Mouse (Mus musculus) forebrain, postnatal 0 days (tissue): ENCODE measurements around the gene Churc1. TPM values are rescaled to one million over a fixed set of nuclear protein-coding genes. Genes with fewer than 3 reads are reported as not detected.

Experiments
- ATAC-seq: fragments of 200-750 bp; cut with Nextera tagmentation; 2 replicates; pipeline ENCODE4 v1.8.0; 2017; ENCODE audit warnings: mild to moderate bottlenecking, moderate library complexity
- DNase-seq: peaks from one replicate; pipeline ENCODE4 v3.0.0-alpha.2; 2015
- H3K27ac ChIP-seq: fragments of 300-500 bp; sonication (generic); 2 replicates; pipeline ENCODE4 v1.5.1; 2014; ENCODE audit warnings: low read depth, mild to moderate bottlenecking, antibody characterized with exemption, low read length, moderate library complexity, mixed read lengths
- H3K27me3 ChIP-seq: fragments of 300-500 bp; sonication (generic); 2 replicates; pipeline ENCODE4 v1.6.1; 2014; ENCODE audit warnings: mild to moderate bottlenecking, low read length, mixed read lengths; ENCODE audit not compliant: insufficient read depth
- H3K36me3 ChIP-seq: fragments of 300-500 bp; sonication (generic); 2 replicates; pipeline ENCODE4 v1.6.1; 2014; ENCODE audit warnings: mild to moderate bottlenecking, moderate library complexity; ENCODE audit not compliant: insufficient read depth
- H3K4me1 ChIP-seq: fragments of 300-500 bp; sonication (generic); 2 replicates; pipeline ENCODE4 v1.6.1; 2014; ENCODE audit warnings: antibody characterized with exemption; ENCODE audit not compliant: insufficient read depth
- H3K4me2 ChIP-seq: fragments of 300-500 bp; sonication (generic); 2 replicates; pipeline ENCODE4 v1.6.1; 2014; ENCODE audit warnings: low read depth, mild to moderate bottlenecking, moderate library complexity
- H3K4me3 ChIP-seq: fragments of 300-500 bp; sonication (generic); 2 replicates; pipeline ENCODE4 v1.5.1; 2014; ENCODE audit warnings: low read depth, low read length, mixed read lengths
- H3K9ac ChIP-seq: fragments of 300-500 bp; sonication (generic); 2 replicates; pipeline ENCODE4 v1.6.1; 2014; ENCODE audit warnings: mild to moderate bottlenecking
- H3K9me3 ChIP-seq: fragments of 300-500 bp; sonication (generic); 2 replicates; pipeline ENCODE4 v1.6.1; 2016; ENCODE audit warnings: low read length
- CTCF ChIP-seq: sonication (generic); IDR thresholded peaks from 2 replicates; pipeline ENCODE4 v1.5.1; 2016; ENCODE audit warnings: antibody characterized with exemption, control low read depth, low read depth
- WGBS: fragments of 180-500 bp; shearing (Covaris S2); extraction: QIAGEN DNeasy Blood & Tissue Kit; methylation state at CpG from one replicate; pipeline ENCODE4 v1.1.7; 2014; 5-methylcytosine and 5-hydroxymethylcytosine counted together
- polyA plus RNA-seq: library from polyadenylated mRNA; unstranded; fragments of >200 nt; fragmentation: Nextera tagmentation; extraction: Ambion mirVana; gene quantifications from 2 replicates; pipeline ENCODE4 v1.2.1, GENCODE M21; 2015
- total RNA-seq: library from RNA; depleted of rRNA; stranded (reverse); fragments of >200 nt; gene quantifications from 2 replicates; pipeline ENCODE4 v1.2.3, GENCODE M21; 2014

Churc1 gene
- total and polyA plus RNA-seq, 2 experiments from 2014 or later: 75.7 to 146 TPM

DNA sequence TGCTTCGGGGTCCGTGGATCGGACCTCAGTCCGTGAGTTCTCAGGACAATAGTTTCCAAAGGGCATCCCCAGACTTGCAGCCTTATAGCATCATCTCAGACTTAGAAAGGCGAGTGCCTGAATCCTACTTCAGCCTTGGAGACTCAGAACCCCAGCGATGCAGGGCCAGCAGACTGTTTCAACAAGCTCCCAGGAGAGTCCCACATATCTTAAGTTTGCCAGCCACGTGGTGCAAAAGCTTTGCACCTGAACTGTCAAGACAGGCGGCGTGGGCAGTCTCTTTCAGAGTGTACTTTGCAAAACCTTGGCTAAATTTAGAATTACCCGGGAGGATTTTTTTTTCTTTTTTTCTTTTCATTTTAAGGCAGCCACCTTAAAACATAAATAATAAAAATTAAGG is 42.5 kb downstream of the Churc1 start:
- no peak for ATAC-seq
- Histone ChIP-seq H3K4me3 (no peak overlapping the region), H3K27ac (no peak overlapping the region), H3K9ac (no peak overlapping the region), H3K4me2 (no peak overlapping the region), H3K4me1 (no peaks in the 10 kb centered on the region), H3K27me3 (no peaks in the 10 kb centered on the region), H3K9me3 (no peaks in the 10 kb centered on the region), H3K36me3 (0 out of 2 replicates have a peak, but pooled peaks cover 5% of the 10 kb centered on the region)
- DNase-seq: no peak
- TF ChIP-seq CTCF: no peak
- 82% methylated on average over 10 of the region's 10 CpGs for WGBS

GRCm38 (mm10) chr12:76810491-76810890 is 45.2 kb downstream of the Churc1 start:
- H3K9me3 ChIP-seq: no peaks in the 10 kb centered on the region
- no peak overlapping the region for H3K9ac ChIP-seq
- no peaks in the 10 kb centered on the region for H3K4me1 ChIP-seq
- WGBS: 93% methylated on average over 5 of the region's 5 CpGs
- H3K4me3 ChIP-seq: no peak overlapping the region
- DNase-seq: no peak
- no peak overlapping the region for H3K27ac ChIP-seq
- no peak for ATAC-seq
- H3K36me3 ChIP-seq: peaks cover 6% of the 10 kb centered on the region; the same call in 1 of the 2 replicates
- H3K4me2 ChIP-seq: no peak overlapping the region
- TF ChIP-seq CTCF: no peak
- no peaks in the 10 kb centered on the region for H3K27me3 ChIP-seq

GRCm38 (mm10) chr12:76811006-76811405 is 45.7 kb downstream of the Churc1 start:
- H3K9ac ChIP-seq: no peak overlapping the region
- ATAC-seq: no peak
- no peak overlapping the region for H3K4me3 ChIP-seq
- no peak for TF ChIP-seq CTCF
- no peak overlapping the region for H3K4me2 ChIP-seq
- H3K27me3 ChIP-seq: no peaks in the 10 kb centered on the region
- 91% methylated on average over 4 of the region's 4 CpGs for WGBS
- no peaks in the 10 kb centered on the region for H3K9me3 ChIP-seq
- DNase-seq: no peak
- H3K27ac ChIP-seq: no peak overlapping the region
- H3K36me3 ChIP-seq: peaks cover 6% of the 10 kb centered on the region; the same call in 1 of the 2 replicates
- H3K4me1 ChIP-seq: no peaks in the 10 kb centered on the region

DNA sequence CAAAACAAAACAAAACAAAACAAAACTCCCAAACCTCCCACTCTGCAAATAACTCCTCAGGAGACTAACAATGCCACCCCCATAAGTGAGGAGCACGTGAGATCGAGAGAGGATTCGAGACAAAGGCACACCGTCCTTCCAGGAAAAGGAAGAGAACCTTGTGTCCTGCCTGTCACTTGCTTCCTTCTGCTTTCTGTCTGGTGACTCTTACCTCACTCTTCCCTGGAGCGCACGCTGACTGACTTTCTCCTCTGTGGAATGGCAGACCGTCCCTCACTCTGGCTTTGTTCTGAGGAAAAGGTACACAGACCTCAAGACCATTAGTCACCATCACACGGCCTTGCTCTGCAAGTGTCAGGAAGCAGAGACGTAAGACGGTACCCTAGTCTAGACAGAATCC is 48.2 kb downstream of the Churc1 start:
- ATAC-seq: no peak

DNA sequence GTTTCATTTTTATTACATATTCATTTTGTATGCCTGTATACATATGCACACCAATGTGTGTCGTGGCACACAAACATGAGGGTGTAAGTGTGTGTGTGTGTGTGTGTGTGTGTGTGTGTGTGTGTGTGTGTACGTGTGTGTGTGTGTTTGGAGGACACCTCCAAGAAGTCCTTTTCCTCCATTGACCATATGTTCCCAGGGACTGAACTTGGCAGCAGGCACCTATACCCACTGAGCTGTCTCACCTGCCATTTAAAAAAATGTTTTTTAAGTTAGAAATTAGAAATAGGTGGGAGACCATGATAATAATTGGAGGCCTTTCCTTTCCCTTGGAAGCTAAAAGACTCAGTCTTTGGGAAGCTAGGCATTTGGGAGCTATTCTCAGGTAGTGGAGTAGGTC is 48.8 kb downstream of the Churc1 start:
- no peak overlapping the region for H3K27ac ChIP-seq
- ATAC-seq: no peak
- H3K27me3 ChIP-seq: no peaks in the 10 kb centered on the region
- no peak overlapping the region for H3K4me2 ChIP-seq
- H3K36me3 ChIP-seq: peaks cover 6% of the 10 kb centered on the region; the same call in 1 of the 2 replicates
- H3K4me1 ChIP-seq: no peaks in the 10 kb centered on the region
- no peak overlapping the region for H3K4me3 ChIP-seq
- H3K9ac ChIP-seq: no peak overlapping the region
- WGBS: 85% methylated on average over 2 of the region's 2 CpGs
- no peak for TF ChIP-seq CTCF
- no peak for DNase-seq
- no peaks in the 10 kb centered on the region for H3K9me3 ChIP-seq

More for the DNA sequence above, 48.2 kb downstream of the Churc1 start:
- DNase-seq: no peak
- TF ChIP-seq CTCF: no peak
- WGBS: 86% methylated on average over 10 of the region's 10 CpGs
- no peak overlapping the region for H3K4me3 ChIP-seq
- H3K4me1 ChIP-seq: no peaks in the 10 kb centered on the region
- H3K27ac ChIP-seq: no peak overlapping the region
- H3K9me3 ChIP-seq: no peaks in the 10 kb centered on the region
- H3K9ac ChIP-seq: no peak overlapping the region
- no peak overlapping the region for H3K4me2 ChIP-seq
- H3K36me3 ChIP-seq: peaks cover 6% of the 10 kb centered on the region; the same call in 1 of the 2 replicates
- H3K27me3 ChIP-seq: no peaks in the 10 kb centered on the region

DNA sequence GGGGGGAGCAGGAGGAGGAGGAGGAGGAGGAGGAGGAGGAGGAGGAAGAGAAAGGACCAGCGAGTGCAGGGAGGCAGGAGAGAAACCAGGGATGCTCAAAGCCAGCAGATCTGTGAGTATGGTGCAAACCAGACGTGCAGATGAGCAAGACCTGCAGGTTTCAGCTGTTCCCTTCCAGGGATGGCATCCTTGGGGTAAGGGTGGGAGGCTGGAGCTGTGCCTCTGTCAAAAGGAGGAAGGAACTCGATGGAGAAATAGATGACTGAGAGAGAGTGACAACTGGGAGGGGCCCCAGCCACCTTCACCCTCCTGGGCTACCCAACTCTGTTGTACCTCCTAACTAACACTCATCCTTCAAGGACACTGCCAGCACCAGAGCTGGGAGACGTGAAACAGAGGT is 51.4 kb downstream of the Churc1 start:
- Histone ChIP-seq H3K9ac (no peak overlapping the region), H3K27ac (no peak overlapping the region), H3K9me3 (no peaks in the 10 kb centered on the region), H3K4me2 (no peak overlapping the region), H3K4me3 (no peak overlapping the region), H3K4me1 (peaks cover 15% of the 10 kb centered on the region; the same call in 1 of the 2 replicates), H3K27me3 (no peaks in the 10 kb centered on the region), H3K36me3 (peaks cover 6% of the 10 kb centered on the region; the same call in 1 of the 2 replicates)
- 69% methylated on average over 4 of the region's 4 CpGs for WGBS
- ATAC-seq (no peak), DNase-seq (no peak)
- TF ChIP-seq CTCF: no peak

DNA sequence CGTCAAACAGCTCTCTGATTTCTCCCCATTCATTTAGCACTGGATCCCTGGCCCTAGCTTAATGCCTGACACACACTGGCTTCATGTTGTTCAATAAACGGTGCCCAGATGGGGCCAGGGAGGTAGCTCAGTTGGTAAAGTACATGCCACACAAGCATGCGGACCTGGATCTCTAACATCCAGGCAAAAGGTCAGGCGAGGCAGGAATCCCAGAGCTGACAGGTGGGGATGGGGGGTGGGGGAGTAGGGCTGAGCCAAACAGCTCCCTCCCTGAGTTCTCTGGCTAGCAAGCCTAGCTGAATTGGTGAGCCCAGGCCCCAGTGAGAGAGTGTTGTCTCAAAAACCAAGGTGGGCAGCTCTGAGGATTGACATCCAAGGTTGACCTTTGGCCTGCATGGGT is 51.8 kb downstream of the Churc1 start:
- H3K9ac ChIP-seq: no peak overlapping the region
- ATAC-seq: no peak
- no peak overlapping the region for H3K4me3 ChIP-seq
- H3K4me1 ChIP-seq: peaks cover 15% of the 10 kb centered on the region; the same call in 1 of the 2 replicates
- TF ChIP-seq CTCF: no peak
- 59% methylated on average over 4 of the region's 4 CpGs for WGBS
- no peak overlapping the region for H3K27ac ChIP-seq
- peaks cover 6% of the 10 kb centered on the region; the same call in 1 of the 2 replicates for H3K36me3 ChIP-seq
- no peak overlapping the region for H3K4me2 ChIP-seq
- no peak for DNase-seq
- H3K9me3 ChIP-seq: no peaks in the 10 kb centered on the region
- no peaks in the 10 kb centered on the region for H3K27me3 ChIP-seq
